Mouse (Mus musculus) liver, embryonic 14.5 days (tissue): Measurements from ENCODE around the gene Prkn. TPM values are rescaled to one million over a fixed set of nuclear protein-coding genes. Genes with fewer than 3 reads are reported as not detected.

Experiments used
- ATAC-seq: fragments of 200-750 bp; cut with Nextera tagmentation; 2 replicates; pipeline ENCODE4 v1.8.0; 2017; ENCODE audit warnings: moderate number of reproducible peaks, mild to moderate bottlenecking, moderate library complexity; ENCODE audit not compliant: insufficient read depth
- DNase-seq, 3 experiments: peaks; one replicate each; pipeline ENCODE4 v3.0.0-alpha.2; 2012 to 2013; ENCODE audit warnings: low read depth in 3 of 3, low spot score in 3 of 3
- H3K27ac ChIP-seq: fragments of 300-500 bp; sonication (generic); 2 replicates; pipeline ENCODE4 v1.5.1; 2014; ENCODE audit warnings: moderate library complexity, mild to moderate bottlenecking, control low read depth, inconsistent platforms
- H3K27me3 ChIP-seq: fragments of 300-500 bp; sonication (generic); 2 replicates; pipeline ENCODE4 v1.6.1; 2014; ENCODE audit warnings: mild to moderate bottlenecking, low read length, moderate library complexity; ENCODE audit not compliant: control insufficient read depth, insufficient read depth
- H3K36me3 ChIP-seq: fragments of 300-500 bp; sonication (generic); replicated peaks from 2 replicates; pipeline ENCODE4 v1.6.1; 2014; ENCODE audit warnings: low read depth; ENCODE audit not compliant: control insufficient read depth, insufficient read depth
- H3K4me1 ChIP-seq, 2 experiments: fragments of 200-500 bp in 1 of 2; fragments of 300-500 bp in 1 of 2; sonication (generic) in 1 of 2; replicated peaks; 2 replicates each; pipeline ENCODE4 v1.6.1; 2012 to 2014; ENCODE audit warnings: antibody characterized with exemption in 1 of 2, inconsistent platforms in 1 of 2, low read length in 1 of 2; ENCODE audit not compliant: control insufficient read depth in 2 of 2, insufficient read depth in 2 of 2
- H3K4me2 ChIP-seq: fragments of 300-500 bp; sonication (generic); 2 replicates; pipeline ENCODE4 v1.6.1; 2014; ENCODE audit warnings: low read depth, mild to moderate bottlenecking, control low read depth, moderate library complexity
- H3K4me3 ChIP-seq, 2 experiments: fragments of 200-500 bp in 1 of 2; fragments of 300-500 bp in 1 of 2; sonication (generic) in 1 of 2; 2 replicates each; pipeline ENCODE4 v1.5.1; 2012 to 2014; ENCODE audit warnings: low read depth in 2 of 2, low read length in 2 of 2, mild to moderate bottlenecking in 2 of 2, control low read depth in 1 of 2, inconsistent platforms in 1 of 2, moderate library complexity in 1 of 2; ENCODE audit not compliant: insufficient read depth in 1 of 2
- H3K9ac ChIP-seq: fragments of 300-500 bp; sonication (generic); replicated peaks from 2 replicates; pipeline ENCODE4 v1.6.1; 2014; ENCODE audit warnings: mild to moderate bottlenecking, control low read depth, moderate library complexity
- H3K9me3 ChIP-seq: fragments of 300-500 bp; sonication (generic); 2 replicates; pipeline ENCODE4 v1.6.1; 2016; ENCODE audit warnings: low read length, mixed read lengths; ENCODE audit not compliant: control insufficient read depth
- CTCF ChIP-seq: IDR thresholded peaks from 2 replicates; pipeline ENCODE4 v1.5.1; 2016; ENCODE audit warnings: antibody characterized with exemption, low read depth, control low read depth
- EP300 ChIP-seq: IDR thresholded peaks from 2 replicates; pipeline ENCODE4 v1.6.1; 2016; ENCODE audit warnings: antibody characterized with exemption, low read depth
- WGBS: fragments of 180-500 bp; shearing (Covaris S2); extraction: QIAGEN DNeasy Blood & Tissue Kit; methylation state at CpG from one replicate; pipeline ENCODE4 v1.1.7; 2014; ENCODE audit not compliant: insufficient replicate concordance; 5-methylcytosine and 5-hydroxymethylcytosine counted together
- polyA plus RNA-seq, 2 experiments: library from polyadenylated mRNA; depleted of rRNA in 1 of 2; stranded (reverse) in 1 of 2; unstranded in 1 of 2; fragments of >200 nt; fragmentation: Nextera tagmentation in 1 of 2; extraction: Ambion mirVana in 1 of 2; gene quantifications; 2 replicates each; pipeline versions ENCODE4 v1.2.1 to v1.2.3; 2012 to 2014

Gene Prkn
- polyA plus RNA-seq, 2 experiments: 0.17 to 0.61 TPM

DNA sequence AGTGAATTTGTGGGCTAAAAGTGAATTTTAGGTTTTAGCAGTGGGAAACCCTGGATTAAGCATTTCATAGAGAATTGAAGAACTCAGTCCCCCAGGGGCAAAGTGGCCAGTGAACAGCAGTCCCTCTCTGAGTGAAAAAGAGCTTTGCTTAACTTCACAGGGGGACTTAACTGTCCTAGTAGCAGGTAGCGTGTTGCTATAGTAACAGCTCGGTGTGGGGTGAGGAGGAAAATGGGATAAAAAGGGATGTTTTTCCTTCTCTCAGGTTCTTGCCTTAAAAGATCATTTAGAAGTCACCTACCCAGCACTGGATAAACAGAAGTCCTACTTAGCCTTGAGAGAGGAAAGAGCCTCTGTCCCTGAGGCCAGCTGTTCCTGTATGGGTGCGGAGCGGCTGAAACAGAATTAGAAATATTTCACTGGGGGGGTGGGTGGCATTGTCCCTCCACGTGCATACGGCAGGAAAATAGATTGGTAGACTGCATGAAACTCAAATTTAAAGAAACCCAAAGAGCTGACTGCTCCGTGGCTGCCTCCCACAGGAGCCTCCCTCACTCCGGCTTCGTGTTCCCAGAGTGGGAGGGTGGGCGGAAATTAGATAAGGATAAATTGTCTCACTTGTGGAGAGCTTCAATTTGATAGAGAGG is 1109.5 kb downstream of the Prkn start:
- ATAC-seq: no peak
- Histone ChIP-seq H3K4me1 (no peaks in the 10 kb centered on the region), H3K27ac (no peak overlapping the region), H3K9ac (no peak overlapping the region), H3K27me3 (no peaks in the 10 kb centered on the region), H3K4me3 (no peak overlapping the region), H3K4me2 (no peak overlapping the region), H3K36me3 (no peaks in the 10 kb centered on the region), H3K9me3 (no peaks in the 10 kb centered on the region)
- 57% methylated on average over 10 of the region's 10 CpGs for WGBS
- TF ChIP-seq CTCF (no peak), EP300 (no peak)
- DNase-seq: no peak

DNA sequence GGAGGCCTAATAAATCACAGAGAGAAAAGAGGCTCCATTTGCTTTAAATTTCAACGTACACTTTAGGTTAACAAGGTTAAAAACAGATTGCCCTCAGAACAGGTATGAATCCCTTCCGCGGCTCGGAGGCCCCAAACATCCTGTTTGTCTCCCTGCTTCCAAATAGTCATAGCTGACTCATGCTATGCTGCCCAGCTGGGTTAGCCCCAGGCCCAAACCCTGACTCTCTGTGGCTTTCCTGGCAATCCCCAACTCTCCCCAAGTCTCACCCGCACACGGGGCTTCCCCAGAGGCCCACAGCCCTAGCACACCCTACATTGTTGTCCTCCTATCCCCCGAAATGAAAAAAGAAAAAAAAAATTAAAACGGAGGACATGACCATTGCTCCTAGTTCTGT is 1110.0 kb downstream of the Prkn start:
- Histone ChIP-seq H3K4me1 (no peaks in the 10 kb centered on the region), H3K9ac (no peak overlapping the region), H3K27me3 (no peaks in the 10 kb centered on the region), H3K27ac (no peak overlapping the region), H3K36me3 (no peaks in the 10 kb centered on the region), H3K4me3 (no peak overlapping the region), H3K9me3 (no peaks in the 10 kb centered on the region), H3K4me2 (no peak overlapping the region)
- WGBS: 42% methylated on average over 8 of the region's 8 CpGs
- TF ChIP-seq CTCF (no peak), EP300 (no peak)
- DNase-seq: no peak
- no peak for ATAC-seq

DNA sequence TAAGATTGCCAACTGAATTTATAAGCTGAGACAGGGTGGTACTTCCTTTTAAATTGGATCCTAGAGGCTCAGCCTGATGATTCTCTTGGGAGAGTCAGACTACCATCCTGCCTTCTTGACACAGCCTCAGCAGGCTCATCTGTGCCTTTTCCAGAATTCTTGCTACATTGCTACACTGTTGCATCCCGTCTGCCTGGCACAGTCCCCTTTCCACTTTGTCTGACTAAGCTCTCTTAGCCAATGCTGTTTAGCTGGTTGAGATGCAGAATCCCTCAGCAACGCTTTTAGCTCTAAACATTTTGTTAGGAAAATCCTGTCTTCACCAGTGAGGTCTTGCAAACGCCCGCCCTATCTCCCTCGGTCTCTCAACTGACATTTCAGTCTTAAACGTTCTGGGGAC is 1115.1 kb downstream of the Prkn start:
- H3K27me3 ChIP-seq: no peaks in the 10 kb centered on the region
- no peak for TF ChIP-seq CTCF
- no peak overlapping the region for H3K9ac ChIP-seq
- ATAC-seq: no peak
- 57% methylated on average over 6 of the region's 6 CpGs for WGBS
- H3K4me2 ChIP-seq: no peak overlapping the region
- DNase-seq: no peak
- H3K27ac ChIP-seq: no peak overlapping the region
- no peaks in the 10 kb centered on the region for H3K4me1 ChIP-seq
- no peak overlapping the region for H3K4me3 ChIP-seq
- no peaks in the 10 kb centered on the region for H3K36me3 ChIP-seq
- no peaks in the 10 kb centered on the region for H3K9me3 ChIP-seq

DNA sequence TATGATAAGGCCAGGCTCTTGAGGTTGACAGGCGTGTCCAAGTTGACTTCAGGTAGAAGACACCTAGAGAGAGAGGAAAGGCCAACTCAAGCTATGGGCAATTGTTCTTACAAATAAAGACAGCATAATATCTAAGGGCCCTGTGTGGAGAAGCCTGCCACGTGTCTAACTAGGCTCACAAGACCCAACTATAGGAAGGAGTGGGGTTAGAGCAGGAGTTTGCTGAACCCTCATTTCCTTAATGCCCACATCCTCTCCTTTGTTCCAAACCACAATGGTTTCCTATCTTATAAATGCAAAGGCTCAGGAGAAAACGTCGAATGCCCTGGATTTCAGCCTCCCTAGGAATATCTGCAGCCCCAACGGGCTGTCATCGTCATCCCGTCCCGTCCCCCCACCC is 1120.3 kb downstream of the Prkn start:
- 24% methylated on average over 8 of the region's 8 CpGs for WGBS
- ATAC-seq: no peak
- H3K27ac ChIP-seq: no peak overlapping the region
- no peaks in the 10 kb centered on the region for H3K36me3 ChIP-seq
- TF ChIP-seq CTCF (no peak), EP300 (no peak)
- H3K27me3 ChIP-seq: no peaks in the 10 kb centered on the region; the same call in 1 of the 2 replicates
- no peak overlapping the region for H3K4me2 ChIP-seq
- H3K4me3 ChIP-seq: no peak overlapping the region
- no peak for DNase-seq
- H3K9me3 ChIP-seq: no peaks in the 10 kb centered on the region
- H3K4me1 ChIP-seq: no peaks in the 10 kb centered on the region
- H3K9ac ChIP-seq: no peak overlapping the region

DNA sequence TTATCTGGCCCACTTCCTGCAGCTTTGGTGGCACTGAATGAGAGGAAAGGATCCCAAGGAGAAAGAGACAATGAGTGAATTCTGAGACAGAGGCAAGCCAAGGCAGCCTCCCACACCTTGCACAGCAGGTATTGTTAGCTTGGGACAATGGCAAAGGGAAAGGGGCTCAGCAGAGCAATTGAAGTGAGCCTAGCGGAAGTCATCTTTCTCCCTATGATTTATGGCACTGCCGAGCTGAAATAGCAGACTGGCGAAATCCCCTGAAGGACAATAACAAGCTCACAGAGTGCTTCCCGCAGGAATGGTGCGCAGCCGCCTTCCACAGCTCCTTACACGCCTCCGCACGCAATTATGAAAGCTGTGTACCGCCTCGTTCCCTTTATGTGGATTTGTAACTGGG is 1122.6 kb downstream of the Prkn start:
- Histone ChIP-seq H3K27me3 (no peaks in the 10 kb centered on the region; the same call in 1 of the 2 replicates), H3K4me2 (no peak overlapping the region), H3K9ac (no peak overlapping the region), H3K4me1 (no peaks in the 10 kb centered on the region), H3K9me3 (no peaks in the 10 kb centered on the region), H3K4me3 (no peak overlapping the region), H3K36me3 (no peaks in the 10 kb centered on the region), H3K27ac (no peak overlapping the region)
- TF ChIP-seq CTCF: no peak
- no peak for TF ChIP-seq EP300
- 24% methylated on average over 11 of the region's 11 CpGs for WGBS
- DNase-seq (no peak), ATAC-seq (no peak)
